Mouse (Mus musculus): Measurements from ENCODE around the gene 2810006K23Rik. TPM values are rescaled to one million over a fixed set of nuclear protein-coding genes. Genes with fewer than 3 reads are reported as not detected.
A peak's percentile ranks its signal among the peaks of the same experiment; 100 is the strongest.
"Not testable (repeated sequence)": the region's sequence is repeated elsewhere in the genome, so short reads cannot be mapped to it uniquely, and the experiment has no call there.

The 2810006K23Rik gene
- polyA plus RNA-seq, 1 experiment: not detected

DNA sequence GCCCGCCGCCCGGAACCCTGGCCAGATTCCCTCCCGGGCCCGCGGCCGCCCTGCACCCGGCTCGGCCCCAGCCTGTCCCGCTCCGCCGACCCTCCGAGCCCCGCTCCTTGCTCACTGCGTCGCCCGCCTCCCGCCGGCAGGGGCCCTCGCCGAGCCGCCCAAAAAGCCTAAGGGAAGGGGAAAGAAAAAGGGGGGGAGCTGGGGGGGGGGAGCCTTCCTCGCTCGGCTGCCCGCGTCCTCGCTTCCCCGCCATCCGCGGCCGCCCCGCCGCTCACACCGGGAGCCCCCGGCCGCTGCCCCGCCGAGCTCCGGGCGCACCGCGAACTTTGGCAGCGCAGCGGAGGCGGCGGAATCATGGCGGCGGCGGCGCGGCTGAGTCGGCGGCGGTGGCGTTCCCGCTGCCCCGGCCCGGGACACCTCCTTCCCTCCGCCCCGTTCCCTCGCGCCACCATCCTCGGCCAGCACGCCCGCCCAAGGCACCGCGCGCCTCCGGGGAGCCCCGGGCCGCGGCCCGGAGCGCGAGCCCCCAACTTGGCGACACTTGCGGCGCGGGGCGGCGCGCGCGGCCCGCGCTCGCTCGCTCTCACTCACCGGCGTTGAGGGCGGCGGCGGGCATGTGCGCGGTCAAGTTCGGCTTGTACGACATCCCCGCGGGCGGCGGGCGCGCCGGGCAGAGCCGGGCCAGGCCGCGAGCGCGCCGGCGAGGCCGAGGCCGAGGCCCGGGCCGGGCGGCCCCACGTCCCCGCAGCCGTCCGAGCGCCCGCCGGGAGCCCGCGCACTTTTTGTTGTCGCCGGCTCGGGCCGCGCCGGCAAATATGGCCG, 26.0 kb downstream of the 2810006K23Rik start:
- WGBS: under 1% methylated on average over 100 of the region's 132 CpGs
- Histone ChIP-seq H3K4me3 (ENCODE audit: insufficient read depth, low read depth, low read length) (peak overlapping the region; percentile 62), H3K27ac (ENCODE audit: insufficient read depth, low read depth, low read length) (no peak overlapping the region), H3K4me1 (ENCODE audit: control insufficient read depth, insufficient read depth, low read length) (peaks cover 28% of the 10 kb centered on the region)
- TF ChIP-seq CTCF (IDR thresholded peaks at IDR 0.05; ENCODE audit: insufficient read depth, low read depth, low read length) (peak; percentile 47; the same call in 1 of the 2 replicates), POLR2A (IDR thresholded peaks at IDR 0.05; ENCODE audit: insufficient read depth, low read depth, low read length) (0 out of 2 replicates have a peak, but pooled peaks have one; percentile 1)

GRCm38 (mm10) chr5:124354574-124355424, 26.9 kb downstream of the 2810006K23Rik start:
- TF ChIP-seq CTCF (IDR thresholded peaks at IDR 0.05; ENCODE audit: insufficient read depth, low read depth, low read length) (no peak), POLR2A (IDR thresholded peaks at IDR 0.05; ENCODE audit: insufficient read depth, low read depth, low read length) (no peak)
- Histone ChIP-seq H3K4me3 (ENCODE audit: insufficient read depth, low read depth, low read length) (peak overlapping the region; percentile 62), H3K27ac (ENCODE audit: insufficient read depth, low read depth, low read length) (no peak overlapping the region), H3K4me1 (ENCODE audit: control insufficient read depth, insufficient read depth, low read length) (peaks cover 28% of the 10 kb centered on the region)
- WGBS: 2% methylated on average over 30 of the region's 60 CpGs

DNA sequence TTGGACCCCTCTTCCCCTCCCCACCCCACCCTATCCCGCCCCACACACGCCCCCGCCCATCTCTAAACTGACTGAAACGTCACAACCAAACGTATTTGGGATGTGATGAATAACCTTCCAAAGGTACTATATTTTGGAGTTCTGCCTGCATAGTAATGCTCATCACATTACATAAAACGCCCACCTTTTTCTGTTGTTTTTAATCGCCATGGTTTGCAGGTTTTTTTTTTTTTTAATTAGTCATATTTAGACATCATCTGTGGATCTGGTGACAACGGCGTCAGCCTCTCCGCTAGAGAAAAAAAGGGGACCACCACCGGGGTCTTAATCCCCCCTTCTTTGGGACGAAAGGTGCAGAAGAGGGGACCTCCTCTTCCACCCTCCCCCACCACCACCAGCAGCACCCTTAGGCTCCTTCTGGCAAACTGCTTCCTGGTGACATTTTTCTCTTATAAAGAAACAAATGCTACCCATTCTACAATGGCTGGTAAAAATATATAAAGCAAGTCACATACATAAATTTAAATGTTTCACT, 27.6 kb downstream of the 2810006K23Rik start:
- TF ChIP-seq CTCF (IDR thresholded peaks at IDR 0.05; ENCODE audit: insufficient read depth, low read depth, low read length) (no peak), POLR2A (IDR thresholded peaks at IDR 0.05; ENCODE audit: insufficient read depth, low read depth, low read length) (no peak)
- Histone ChIP-seq H3K27ac (ENCODE audit: insufficient read depth, low read depth, low read length) (no peak overlapping the region), H3K4me3 (ENCODE audit: insufficient read depth, low read depth, low read length) (no peak overlapping the region), H3K4me1 (ENCODE audit: control insufficient read depth, insufficient read depth, low read length) (peaks cover 27% of the 10 kb centered on the region)
- 3% methylated on average over 12 of the region's 12 CpGs for WGBS

DNA sequence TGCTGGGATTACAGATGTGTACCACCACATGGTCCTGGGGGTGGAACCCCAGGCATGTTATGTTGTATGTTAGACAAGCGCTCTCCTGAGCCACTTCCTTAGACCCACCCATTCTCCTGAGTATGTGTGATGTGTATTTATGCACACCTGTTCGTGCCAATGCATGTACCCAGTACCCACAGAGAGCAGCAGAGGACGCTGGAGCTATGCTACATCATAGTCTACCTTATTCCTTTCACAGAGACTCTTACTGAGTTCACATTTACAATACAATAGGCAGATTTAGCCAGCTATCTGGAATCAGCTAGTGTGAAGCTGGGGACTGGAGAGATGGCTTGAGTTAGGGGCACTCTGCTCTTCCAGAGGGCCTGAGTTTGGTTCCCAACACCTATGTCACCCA, 28.8 kb downstream of the 2810006K23Rik start:
- WGBS: 56% methylated on average over 3 of the region's 3 CpGs
- H3K4me1 ChIP-seq (ENCODE audit: control insufficient read depth, insufficient read depth, low read length): peaks cover 15% of the 10 kb centered on the region
- no peak overlapping the region for H3K27ac ChIP-seq (ENCODE audit: insufficient read depth, low read depth, low read length)
- no peak overlapping the region for H3K4me3 ChIP-seq (ENCODE audit: insufficient read depth, low read depth, low read length)
- TF ChIP-seq POLR2A (IDR thresholded peaks at IDR 0.05; ENCODE audit: insufficient read depth, low read depth, low read length) (no peak), CTCF (IDR thresholded peaks at IDR 0.05; ENCODE audit: insufficient read depth, low read depth, low read length) (no peak)

DNA sequence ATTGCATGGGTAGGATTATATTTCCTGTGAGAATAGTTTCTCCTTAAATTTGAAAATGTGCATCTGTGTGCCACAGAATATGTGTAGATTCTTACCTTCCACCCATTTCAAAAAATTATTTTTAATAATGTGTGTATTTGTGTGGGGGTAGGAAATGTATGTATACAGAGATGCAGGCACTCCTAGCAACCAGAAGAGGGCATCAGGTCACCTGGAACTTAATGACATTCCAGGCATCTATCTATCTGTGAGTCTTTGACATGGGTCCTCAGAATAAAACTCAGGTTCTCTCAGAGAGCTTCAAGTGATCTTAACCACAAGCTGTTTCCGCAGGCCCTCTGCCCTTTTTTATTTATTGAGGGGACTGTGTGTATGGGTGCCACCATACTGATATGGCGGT, 31.8 kb downstream of the 2810006K23Rik start:
- 92% methylated on average over 2 of the region's 2 CpGs for WGBS
- Histone ChIP-seq H3K27ac (ENCODE audit: insufficient read depth, low read depth, low read length) (no peak overlapping the region), H3K4me3 (ENCODE audit: insufficient read depth, low read depth, low read length) (no peak overlapping the region), H3K4me1 (ENCODE audit: control insufficient read depth, insufficient read depth, low read length) (no peaks in the 10 kb centered on the region; the same call in 1 of the 2 replicates)
- TF ChIP-seq POLR2A (IDR thresholded peaks at IDR 0.05; ENCODE audit: insufficient read depth, low read depth, low read length) (no peak), CTCF (IDR thresholded peaks at IDR 0.05; ENCODE audit: insufficient read depth, low read depth, low read length) (no peak)

- 97% methylated on average over 5 of the region's 5 CpGs for WGBS
- not testable (repeated sequence) for H3K4me3 ChIP-seq (ENCODE audit: insufficient read depth, low read depth, low read length)
Measured at GRCm38 (mm10) chr5:124362982-124363381, 35.1 kb downstream of the 2810006K23Rik start, which contains the start of gene Cdk2ap1. TSS of gene Cdk2ap1 (minus strand) at chr5:124363082.

GRCm38 (mm10) chr5:124364173-124364918, 36.5 kb downstream of the 2810006K23Rik start:
- Histone ChIP-seq H3K4me3 (ENCODE audit: insufficient read depth, low read depth, low read length) (no peak overlapping the region), H3K4me1 (ENCODE audit: control insufficient read depth, insufficient read depth, low read length) (no peaks in the 10 kb centered on the region), H3K27ac (ENCODE audit: insufficient read depth, low read depth, low read length) (no peak overlapping the region)
- WGBS: 82% methylated on average over 6 of the region's 6 CpGs
- no peak for TF ChIP-seq POLR2A (IDR thresholded peaks at IDR 0.05; ENCODE audit: insufficient read depth, low read depth, low read length)
- no peak for TF ChIP-seq CTCF (IDR thresholded peaks at IDR 0.05; ENCODE audit: insufficient read depth, low read depth, low read length)

More at GRCm38 (mm10) chr5:124362982-124363381, 35.1 kb downstream of the 2810006K23Rik start, which contains the start of gene Cdk2ap1:
- not testable (repeated sequence) for H3K4me1 ChIP-seq (ENCODE audit: control insufficient read depth, insufficient read depth, low read length); H3K27ac ChIP-seq (ENCODE audit: insufficient read depth, low read depth, low read length)

GRCm38 (mm10) chr5:124365754-124366153, 37.9 kb downstream of the 2810006K23Rik start:
- Histone ChIP-seq H3K27ac (ENCODE audit: insufficient read depth, low read depth, low read length) (no peak overlapping the region), H3K4me1 (ENCODE audit: control insufficient read depth, insufficient read depth, low read length) (no peaks in the 10 kb centered on the region), H3K4me3 (ENCODE audit: insufficient read depth, low read depth, low read length) (no peak overlapping the region)
- WGBS: 72% methylated on average over 2 of the region's 2 CpGs
- TF ChIP-seq POLR2A (IDR thresholded peaks at IDR 0.05; ENCODE audit: insufficient read depth, low read depth, low read length): no peak
- TF ChIP-seq CTCF (IDR thresholded peaks at IDR 0.05; ENCODE audit: insufficient read depth, low read depth, low read length): no peak

Data from olfactory bulb, adult 2 months (tissue).